Mouse (Mus musculus) erythroblast, embryonic 14.5 days (primary cell): ENCODE data around the gene Mmp28. TPM values are rescaled to one million over a fixed set of nuclear protein-coding genes. Genes with fewer than 3 reads are reported as not detected.

Experiments used
- H3K27me3 ChIP-seq: 2 replicates; pipeline ENCODE4 v1.6.1; 2012; ENCODE audit warnings: inconsistent platforms; ENCODE audit not compliant: control insufficient read depth
- H3K36me3 ChIP-seq: 2 replicates; pipeline ENCODE4 v1.6.1; 2012; ENCODE audit warnings: mild to moderate bottlenecking, inconsistent platforms; ENCODE audit not compliant: control insufficient read depth
- H3K4me1 ChIP-seq: 2 replicates; pipeline ENCODE4 v1.6.1; 2012; ENCODE audit warnings: inconsistent platforms; ENCODE audit not compliant: control insufficient read depth
- H3K4me3 ChIP-seq: replicated peaks from 2 replicates; pipeline ENCODE3; 2012; ENCODE audit warnings: moderate library complexity, mild to moderate bottlenecking, inconsistent platforms
- H3K9me3 ChIP-seq: 2 replicates; pipeline ENCODE4 v1.6.1; 2012; ENCODE audit warnings: low read length, inconsistent platforms, mixed read lengths; ENCODE audit not compliant: control insufficient read depth
- GATA1 ChIP-seq: IDR thresholded peaks from 2 replicates; pipeline ENCODE4 v1.6.1; 2012; ENCODE audit warnings: low read length, inconsistent platforms, mixed read lengths
- TAL1 ChIP-seq: IDR thresholded peaks from 3 replicates; pipeline ENCODE4 v1.6.1; 2012; ENCODE audit warnings: low read length, inconsistent platforms, mixed read lengths
- polyA plus RNA-seq: library from polyadenylated mRNA; stranded (reverse); fragments of >175 nt; gene quantifications from 2 replicates; pipeline ENCODE4 v1.2.3, GENCODE M21; 2012

Gene Mmp28
- polyA plus RNA-seq, 1 experiment, result not detected

DNA sequence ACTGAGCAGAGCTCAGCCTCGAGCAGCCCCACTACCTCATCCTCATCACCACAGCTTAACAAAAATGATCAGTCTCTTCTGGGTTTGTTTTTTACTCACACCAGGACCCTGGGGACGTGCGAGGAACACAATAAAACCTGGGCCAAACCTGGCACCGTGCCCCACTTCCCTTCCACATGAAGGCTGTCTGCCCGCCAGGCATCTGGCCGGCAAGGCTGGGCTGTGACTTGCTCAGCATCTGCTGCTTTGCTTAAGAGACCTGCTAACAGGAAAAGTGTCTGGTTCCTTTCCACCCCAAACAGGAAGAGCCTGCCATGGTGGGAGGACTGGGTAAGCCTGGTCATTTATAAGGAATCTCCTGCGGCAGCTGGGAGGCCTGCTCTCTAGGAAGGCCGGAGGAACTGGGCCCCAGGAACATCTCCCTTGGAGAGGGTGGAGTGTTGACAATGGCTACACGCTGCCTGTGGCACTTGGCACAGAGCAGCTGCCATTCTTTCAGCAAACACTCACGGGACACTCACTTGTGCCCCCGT is 4.3 kb upstream of the Mmp28 start:
- Histone ChIP-seq H3K27me3 (peaks cover 68% of the 10 kb centered on the region), H3K9me3 (no peaks in the 10 kb centered on the region; the same call in 1 of the 2 replicates), H3K4me3 (no peak overlapping the region), H3K36me3 (no peaks in the 10 kb centered on the region), H3K4me1 (peaks cover 13% of the 10 kb centered on the region)
- no peak for TF ChIP-seq GATA1
- TF ChIP-seq TAL1, result no peak

DNA sequence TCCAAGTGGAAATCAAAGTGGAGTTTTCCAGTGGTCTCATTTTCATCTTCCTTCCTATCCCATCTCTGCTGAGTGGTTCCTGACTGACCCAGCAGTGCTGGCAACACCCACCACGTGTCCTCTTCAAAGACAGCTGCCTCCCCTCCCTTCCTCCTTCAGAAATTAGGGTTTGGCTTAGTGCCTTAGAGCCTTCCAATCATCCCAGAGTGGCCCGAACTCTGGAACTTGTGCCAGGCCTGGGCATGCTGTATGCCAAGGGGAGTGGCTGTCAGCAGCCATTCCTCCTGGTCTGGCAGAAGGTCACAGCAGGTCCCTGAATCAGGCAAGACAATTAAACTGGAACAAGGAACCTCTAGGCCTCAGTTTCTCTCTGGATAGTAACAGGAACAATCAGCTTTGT is 3.1 kb upstream of the Mmp28 start:
- no peak for TF ChIP-seq GATA1
- TF ChIP-seq TAL1, result no peak
- Histone ChIP-seq H3K27me3 (peaks cover 80% of the 10 kb centered on the region), H3K4me3 (no peak overlapping the region), H3K4me1 (peaks cover 4% of the 10 kb centered on the region), H3K9me3 (no peaks in the 10 kb centered on the region; the same call in 1 of the 2 replicates), H3K36me3 (no peaks in the 10 kb centered on the region)

DNA sequence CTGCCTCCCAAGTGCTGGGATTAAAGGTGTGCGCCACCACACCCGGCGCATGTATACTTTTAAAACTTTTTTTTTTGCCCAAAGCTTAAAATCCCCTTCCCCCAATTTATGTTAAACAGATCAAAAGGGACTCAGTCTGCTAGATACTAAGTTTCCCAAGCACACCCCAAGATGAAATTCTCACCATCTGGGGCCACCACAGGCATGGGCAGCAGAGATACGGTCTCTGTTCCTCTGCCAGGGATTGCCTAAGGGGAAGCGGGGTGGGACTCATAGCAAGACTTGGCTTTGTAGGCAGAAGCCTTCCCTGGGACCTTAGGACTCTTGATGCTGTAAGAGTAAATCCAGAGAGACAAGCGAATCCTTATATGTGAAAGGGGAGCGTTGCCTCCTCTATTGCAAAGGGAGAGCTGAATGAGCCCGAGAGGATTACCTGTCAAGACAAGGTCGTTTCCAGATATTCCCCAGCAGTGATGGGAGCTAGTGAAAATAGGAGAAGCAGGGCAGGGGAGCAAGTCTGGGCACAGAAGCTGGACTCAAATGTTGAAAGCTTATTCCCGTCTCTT is 1.3 kb downstream of the Mmp28 start:
- TF ChIP-seq TAL1, result no peak
- peaks cover 72% of the 10 kb centered on the region for H3K27me3 ChIP-seq
- no peaks in the 10 kb centered on the region for H3K36me3 ChIP-seq
- no peak overlapping the region for H3K4me3 ChIP-seq
- H3K9me3 ChIP-seq, result no peaks in the 10 kb centered on the region; the same call in 1 of the 2 replicates
- H3K4me1 ChIP-seq, result peaks cover 4% of the 10 kb centered on the region

DNA sequence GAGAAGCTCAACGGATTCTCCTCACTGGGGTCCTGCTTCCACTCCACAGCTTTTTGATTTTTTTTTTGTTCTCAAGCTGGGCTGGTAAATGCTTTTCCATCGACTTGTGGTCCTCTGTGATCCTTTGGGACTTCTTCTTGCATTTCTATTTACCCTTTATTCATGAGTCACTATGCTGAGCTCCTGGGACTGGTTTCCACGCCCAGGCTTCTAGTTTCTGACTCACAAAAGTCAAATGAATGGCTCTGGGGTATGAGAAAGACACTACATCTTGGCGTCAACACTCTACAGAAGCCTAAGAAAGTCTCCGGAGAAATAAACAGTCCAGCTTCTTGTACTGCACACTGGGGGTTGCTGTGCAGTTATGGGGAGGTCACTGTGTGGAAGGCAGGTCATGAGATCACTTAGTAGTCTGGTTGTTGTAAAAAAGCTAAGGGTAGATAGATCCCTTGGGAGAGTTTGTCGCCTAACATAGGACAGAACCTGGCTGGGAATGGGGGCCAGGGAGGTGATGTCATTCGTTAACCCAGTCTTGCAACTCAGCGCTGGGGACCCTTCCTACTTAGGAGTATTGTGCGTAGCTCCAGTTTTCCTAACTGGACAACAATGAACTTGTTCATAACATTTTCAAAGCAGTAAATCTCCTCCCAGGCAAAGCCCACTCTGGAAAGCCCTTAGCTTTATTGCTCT is 4.8 kb downstream of the Mmp28 start:
- peaks cover 37% of the 10 kb centered on the region for H3K27me3 ChIP-seq
- TF ChIP-seq GATA1 (no peak), TAL1 (no peak)
- H3K4me3 ChIP-seq, result no peak overlapping the region
- no peaks in the 10 kb centered on the region for H3K36me3 ChIP-seq
- H3K4me1 ChIP-seq, result peaks cover 18% of the 10 kb centered on the region
- no peaks in the 10 kb centered on the region; the same call in 1 of the 2 replicates for H3K9me3 ChIP-seq

DNA sequence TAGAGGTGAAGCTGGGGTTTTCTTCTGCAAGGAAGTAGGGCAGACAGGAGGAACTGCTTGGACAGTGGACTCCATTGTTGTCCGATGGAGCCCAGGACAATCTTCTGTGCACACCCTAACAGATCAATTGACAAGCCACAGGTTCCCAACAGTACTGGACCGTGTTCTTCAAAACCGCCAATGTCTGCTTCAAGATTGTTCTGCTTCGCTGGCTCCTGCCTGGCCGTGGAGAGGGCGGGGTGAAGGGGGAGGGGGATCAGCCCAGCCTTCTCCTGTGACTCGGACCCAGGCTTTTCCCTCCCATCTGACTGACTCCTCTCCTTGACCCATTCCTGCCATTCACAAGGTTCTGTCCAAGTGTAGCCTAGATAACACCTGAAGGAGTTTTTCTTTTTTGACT is 5.6 kb downstream of the Mmp28 start:
- Histone ChIP-seq H3K4me1 (peaks cover 15% of the 10 kb centered on the region), H3K36me3 (no peaks in the 10 kb centered on the region), H3K4me3 (no peak overlapping the region), H3K9me3 (no peaks in the 10 kb centered on the region; the same call in 1 of the 2 replicates), H3K27me3 (peaks cover 29% of the 10 kb centered on the region)
- TF ChIP-seq GATA1 (no peak), TAL1 (no peak)

DNA sequence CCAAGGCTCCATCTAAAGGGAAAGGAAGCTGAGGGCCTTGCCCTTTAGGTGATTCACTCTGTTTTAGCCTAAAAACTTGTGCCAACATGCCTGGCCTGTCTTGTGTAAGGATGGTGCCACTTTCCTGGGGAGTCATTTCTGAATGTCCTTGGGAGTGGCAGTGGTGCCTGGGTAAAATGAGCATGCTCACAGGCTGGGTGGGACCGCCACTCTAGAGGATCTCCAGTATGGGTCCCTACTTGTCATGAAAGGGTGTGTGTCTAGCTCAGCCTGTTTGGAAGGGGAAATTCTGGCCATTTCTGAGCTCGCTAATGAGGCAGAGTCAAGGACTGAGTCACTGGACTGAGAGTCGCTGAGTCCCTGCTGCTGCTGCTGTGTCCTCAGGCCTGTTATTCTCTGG is 7.3 kb downstream of the Mmp28 start:
- Histone ChIP-seq H3K27me3 (peaks cover 14% of the 10 kb centered on the region), H3K9me3 (no peaks in the 10 kb centered on the region), H3K36me3 (no peaks in the 10 kb centered on the region), H3K4me3 (no peak overlapping the region), H3K4me1 (peaks cover 15% of the 10 kb centered on the region)
- no peak for TF ChIP-seq TAL1
- no peak for TF ChIP-seq GATA1

DNA sequence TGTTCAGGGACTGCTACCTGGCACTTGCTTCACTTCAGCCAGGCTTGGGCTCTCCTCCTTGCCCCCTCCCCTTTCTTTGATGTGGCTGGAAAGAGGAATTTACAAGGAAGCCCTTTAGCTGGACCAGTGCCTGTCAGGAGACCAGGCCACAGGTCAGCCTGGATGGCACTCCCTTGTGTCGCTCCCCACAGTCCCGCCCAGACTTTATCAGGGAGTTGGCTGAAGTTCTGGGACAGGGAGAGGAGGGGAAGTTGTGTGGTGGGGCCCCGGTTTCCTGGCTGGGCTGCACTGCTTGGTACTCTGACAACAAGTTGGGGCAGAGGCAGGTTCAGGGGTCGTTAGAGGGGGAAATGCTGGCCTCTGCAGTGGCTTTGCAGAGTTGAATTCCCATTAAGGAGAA is 8.3 kb downstream of the Mmp28 start:
- H3K36me3 ChIP-seq, result no peaks in the 10 kb centered on the region
- TF ChIP-seq TAL1, result no peak
- TF ChIP-seq GATA1, result no peak
- H3K4me3 ChIP-seq, result no peak overlapping the region
- no peaks in the 10 kb centered on the region for H3K9me3 ChIP-seq
- H3K4me1 ChIP-seq, result peaks cover 15% of the 10 kb centered on the region
- H3K27me3 ChIP-seq, result peaks cover 7% of the 10 kb centered on the region; the same call in 1 of the 2 replicates

DNA sequence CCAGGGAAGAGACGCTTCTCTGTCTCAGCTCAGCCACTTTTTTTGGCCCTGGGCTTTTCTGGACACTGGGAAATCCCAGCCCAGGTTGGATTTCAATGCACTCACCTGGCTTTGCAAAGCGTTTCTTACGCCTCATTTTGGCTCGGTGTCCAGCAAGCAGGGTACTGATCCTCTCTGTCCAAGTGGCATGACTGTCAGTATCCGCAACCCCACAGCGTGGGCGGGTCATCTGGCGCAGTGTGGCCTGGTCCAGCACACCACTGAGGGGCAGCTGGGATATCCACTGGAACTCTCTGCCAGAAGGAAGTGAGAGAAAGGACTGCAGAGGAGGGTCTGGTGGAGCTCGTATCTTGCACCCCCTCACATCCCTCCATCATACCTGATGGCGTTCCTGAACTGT is 11.6 kb downstream of the Mmp28 start:
- Histone ChIP-seq H3K4me1 (peaks cover 18% of the 10 kb centered on the region), H3K27me3 (peaks cover 23% of the 10 kb centered on the region), H3K36me3 (no peaks in the 10 kb centered on the region), H3K4me3 (no peak overlapping the region), H3K9me3 (no peaks in the 10 kb centered on the region)
- TF ChIP-seq GATA1, result no peak
- TF ChIP-seq TAL1, result no peak

DNA sequence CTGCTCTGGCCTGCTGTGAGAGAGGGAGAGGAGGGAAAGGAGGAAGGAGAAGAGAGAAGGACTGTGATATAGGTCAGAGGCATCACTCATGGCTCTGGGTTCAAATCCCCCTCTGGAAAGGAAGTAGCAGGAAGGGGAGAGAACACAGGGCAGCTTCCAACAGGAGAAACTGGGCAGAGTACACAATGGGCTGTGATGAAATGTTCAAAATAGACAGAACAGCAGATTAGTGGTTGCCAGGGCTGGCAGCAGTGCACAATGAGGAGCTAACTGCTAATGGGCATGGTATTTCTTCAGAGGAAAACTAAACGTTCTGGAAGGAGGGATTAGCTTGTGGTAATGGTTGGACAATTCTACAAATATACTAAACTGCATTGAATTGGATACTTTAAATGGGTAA is 12.3 kb downstream of the Mmp28 start:
- H3K36me3 ChIP-seq, result no peaks in the 10 kb centered on the region
- TF ChIP-seq TAL1, result no peak
- no peak for TF ChIP-seq GATA1
- peaks cover 28% of the 10 kb centered on the region for H3K27me3 ChIP-seq
- H3K9me3 ChIP-seq, result no peaks in the 10 kb centered on the region
- no peak overlapping the region for H3K4me3 ChIP-seq
- H3K4me1 ChIP-seq, result peaks cover 16% of the 10 kb centered on the region
